Mouse (Mus musculus) midbrain, embryonic 13.5 days (tissue): ENCODE measurements around the gene Sys1. TPM values are rescaled to one million over a fixed set of nuclear protein-coding genes. Genes with fewer than 3 reads are reported as not detected.

Experiments
- polyA plus RNA-seq: library from polyadenylated mRNA; unstranded; fragments of >200 nt; fragmentation: Nextera tagmentation; extraction: Ambion mirVana; gene quantifications from 2 replicates; pipeline ENCODE4 v1.2.1, GENCODE M21; 2015

Sys1 gene
- polyA plus RNA-seq, 1 experiment from 2014 or later = 81.1 TPM

Other genes with a start within 250 kb of the Sys1 start
- gene Wfdc15b, start 235.3 kb upstream of the Sys1 start, polyA plus RNA-seq = not detected in 2 replicates
- gene Svs2, start 218.5 kb upstream of the Sys1 start, polyA plus RNA-seq = not detected in 2 replicates
- not detected in 2 replicates for gene Svs3b, start 200.3 kb upstream of the Sys1 start, polyA plus RNA-seq
- not detected in 2 replicates for gene Svs4, start 178.5 kb upstream of the Sys1 start, polyA plus RNA-seq
- gene Svs3a, start 167.7 kb upstream of the Sys1 start, polyA plus RNA-seq = not detected in 2 replicates
- not detected in 2 replicates for gene Svs6, start 140.2 kb upstream of the Sys1 start, polyA plus RNA-seq
- not detected in 2 replicates for gene Svs5, start 124.2 kb upstream of the Sys1 start, polyA plus RNA-seq
- 0.36 TPM in 1 of 2 replicates, not detected in the other for gene Slpi, start 67.9 kb upstream of the Sys1 start, polyA plus RNA-seq
- not detected in 2 replicates for gene Rbpjl, start 53.8 kb upstream of the Sys1 start, polyA plus RNA-seq
- 0.26 and 0.39 TPM in 2 replicates for gene Matn4, start 51.8 kb upstream of the Sys1 start, polyA plus RNA-seq
- gene Sdc4, start 13.1 kb upstream of the Sys1 start, polyA plus RNA-seq = 6.5 and 7.3 TPM in 2 replicates
- gene Gm20458, start 4.0 kb downstream of the Sys1 start, polyA plus RNA-seq = 4.5 and 5.2 TPM in 2 replicates
- not detected in 2 replicates for gene Trp53tg5, start 16.8 kb downstream of the Sys1 start, polyA plus RNA-seq
- gene Dbndd2, start 29.1 kb downstream of the Sys1 start, polyA plus RNA-seq = 8.7 and 8.8 TPM in 2 replicates
- gene Pigt, start 40.6 kb downstream of the Sys1 start, polyA plus RNA-seq = 64.2 and 67.8 TPM in 2 replicates
- gene Wfdc2, start 105.4 kb downstream of the Sys1 start, polyA plus RNA-seq = 5.7 and 6.8 TPM in 2 replicates
- not detected in 2 replicates for gene Spint3, start 116.5 kb downstream of the Sys1 start, polyA plus RNA-seq
- not detected in 2 replicates for gene Wfdc6a, start 128.5 kb downstream of the Sys1 start, polyA plus RNA-seq
- not detected in 2 replicates for gene Eppin, start 136.6 kb downstream of the Sys1 start, polyA plus RNA-seq
- not detected in 2 replicates for gene Wfdc6b, start 156.6 kb downstream of the Sys1 start, polyA plus RNA-seq
- not detected in 2 replicates for gene Wfdc8, start 156.7 kb downstream of the Sys1 start, polyA plus RNA-seq
- not detected in 2 replicates for gene Wfdc16, start 181.8 kb downstream of the Sys1 start, polyA plus RNA-seq
- not detected in 2 replicates for gene Wfdc10, start 199.1 kb downstream of the Sys1 start, polyA plus RNA-seq
- gene Wfdc9, start 199.6 kb downstream of the Sys1 start, polyA plus RNA-seq = not detected in 2 replicates
- gene Wfdc11, start 217.1 kb downstream of the Sys1 start, polyA plus RNA-seq = not detected in 2 replicates
- gene Wfdc13, start 228.1 kb downstream of the Sys1 start, polyA plus RNA-seq = not detected in 2 replicates
- gene Spint4, start 241.5 kb downstream of the Sys1 start, polyA plus RNA-seq = not detected in 2 replicates